Mouse (Mus musculus) megakaryocyte, embryonic 14.5 days (primary cell): Measurements from ENCODE around the gene Unk. TPM values are rescaled to one million over a fixed set of nuclear protein-coding genes. Genes with fewer than 3 reads are reported as not detected.

ENCODE experiments used
- H3K27me3 ChIP-seq: replicated peaks from 2 replicates; pipeline ENCODE3; 2012; ENCODE audit warnings: inconsistent platforms
- H3K36me3 ChIP-seq: replicated peaks from 2 replicates; pipeline ENCODE3; 2012; ENCODE audit warnings: low read length, inconsistent platforms, mixed read lengths
- H3K4me1 ChIP-seq: 2 replicates; pipeline ENCODE4 v1.6.1; 2012; ENCODE audit warnings: inconsistent platforms
- H3K4me3 ChIP-seq: replicated peaks from 2 replicates; pipeline ENCODE3; 2012; ENCODE audit warnings: moderate library complexity, mild to moderate bottlenecking, inconsistent platforms
- H3K9me3 ChIP-seq: 2 replicates; pipeline ENCODE4 v1.6.1; 2012; ENCODE audit warnings: inconsistent platforms
- FLI1 ChIP-seq: IDR thresholded peaks from 2 replicates; pipeline ENCODE4 v1.6.1; 2012; ENCODE audit warnings: low read length, inconsistent platforms, mixed read lengths
- GATA1 ChIP-seq: IDR thresholded peaks from 3 replicates; pipeline ENCODE4 v1.6.1; 2012; ENCODE audit warnings: mixed read lengths, low read length, inconsistent platforms, borderline replicate concordance
- polyA plus RNA-seq: library from polyadenylated mRNA; stranded (reverse); fragments of >175 nt; gene quantifications from 2 replicates; pipeline ENCODE4 v1.2.3, GENCODE M21; 2012; ENCODE audit warnings: low replicate concordance; ENCODE audit not compliant: insufficient read depth

The Unk gene
- polyA plus RNA-seq, 1 experiment = 18.8 TPM

GRCm38 (mm10) chr11:116000607-116001006, 29.5 kb upstream of the Unk start:
- Histone ChIP-seq H3K9me3 (peaks cover 5% of the 10 kb centered on the region), H3K4me1 (peaks cover 62% of the 10 kb centered on the region), H3K27me3 (peaks cover 13% of the 10 kb centered on the region), H3K4me3 (peak overlapping the region; percentile 53), H3K36me3 (peaks cover 3% of the 10 kb centered on the region)
- TF ChIP-seq FLI1 (no peak), GATA1 (no peak)

GRCm38 (mm10) chr11:116001725-116002124, 28.4 kb upstream of the Unk start:
- Histone ChIP-seq H3K27me3 (peaks cover 12% of the 10 kb centered on the region), H3K36me3 (peaks cover 14% of the 10 kb centered on the region), H3K4me3 (no peak overlapping the region), H3K4me1 (peaks cover 73% of the 10 kb centered on the region), H3K9me3 (peaks cover 5% of the 10 kb centered on the region)
- TF ChIP-seq FLI1 (no peak), GATA1 (no peak)

- no peak for TF ChIP-seq FLI1
- TF ChIP-seq GATA1 = no peak
- Histone ChIP-seq H3K36me3 (peaks cover 26% of the 10 kb centered on the region), H3K9me3 (peaks cover 5% of the 10 kb centered on the region), H3K4me3 (peak overlapping the region; percentile 24), H3K27me3 (peaks cover 5% of the 10 kb centered on the region), H3K4me1 (peaks cover 85% of the 10 kb centered on the region)
Measured at GRCm38 (mm10) chr11:116002894-116003293, 27.2 kb upstream of the Unk start.

GRCm38 (mm10) chr11:116004186-116004823, 25.8 kb upstream of the Unk start:
- H3K27me3 ChIP-seq = peaks cover 3% of the 10 kb centered on the region
- H3K4me1 ChIP-seq = peaks cover 93% of the 10 kb centered on the region
- TF ChIP-seq FLI1 (0 out of 2 replicates have a peak, but pooled peaks have one; percentile 24), GATA1 (peak; percentile 91; the same call in 2 of the 3 replicates)
- H3K36me3 ChIP-seq = peaks cover 40% of the 10 kb centered on the region
- peaks cover 5% of the 10 kb centered on the region for H3K9me3 ChIP-seq
- H3K4me3 ChIP-seq = peak overlapping the region; percentile 92

GRCm38 (mm10) chr11:116004840-116005700, 25.1 kb upstream of the Unk start:
- peaks cover 5% of the 10 kb centered on the region for H3K9me3 ChIP-seq
- TF ChIP-seq FLI1 (no peak), GATA1 (no peak)
- peaks cover 48% of the 10 kb centered on the region for H3K36me3 ChIP-seq
- H3K4me1 ChIP-seq = peaks cover 93% of the 10 kb centered on the region
- H3K4me3 ChIP-seq = peak overlapping the region; percentile 92
- H3K27me3 ChIP-seq = no peaks in the 10 kb centered on the region

- H3K36me3 ChIP-seq = peaks cover 56% of the 10 kb centered on the region
Measured at GRCm38 (mm10) chr11:116005701-116006419, 24.3 kb upstream of the Unk start.

GRCm38 (mm10) chr11:116007095-116007850, 22.8 kb upstream of the Unk start:
- no peaks in the 10 kb centered on the region for H3K27me3 ChIP-seq
- H3K9me3 ChIP-seq = peaks cover 5% of the 10 kb centered on the region
- no peak overlapping the region for H3K4me3 ChIP-seq
- no peak for TF ChIP-seq GATA1
- TF ChIP-seq FLI1 = no peak
- H3K4me1 ChIP-seq = peaks cover 100% of the 10 kb centered on the region
- H3K36me3 ChIP-seq = peaks cover 63% of the 10 kb centered on the region

More at GRCm38 (mm10) chr11:116005701-116006419, 24.3 kb upstream of the Unk start:
- Histone ChIP-seq H3K4me3 (peak overlapping the region; percentile 92), H3K9me3 (peaks cover 5% of the 10 kb centered on the region), H3K27me3 (no peaks in the 10 kb centered on the region), H3K4me1 (peaks cover 93% of the 10 kb centered on the region)
- TF ChIP-seq GATA1 = no peak
- TF ChIP-seq FLI1 = no peak

GRCm38 (mm10) chr11:116008411-116008810, 21.7 kb upstream of the Unk start:
- no peak overlapping the region for H3K4me3 ChIP-seq
- peaks cover 59% of the 10 kb centered on the region for H3K36me3 ChIP-seq
- TF ChIP-seq GATA1 = no peak
- peaks cover 100% of the 10 kb centered on the region for H3K4me1 ChIP-seq
- H3K9me3 ChIP-seq = no peaks in the 10 kb centered on the region
- H3K27me3 ChIP-seq = no peaks in the 10 kb centered on the region

- H3K27me3 ChIP-seq = no peaks in the 10 kb centered on the region
- peaks cover 59% of the 10 kb centered on the region for H3K36me3 ChIP-seq
- H3K9me3 ChIP-seq = no peaks in the 10 kb centered on the region
- no peak overlapping the region for H3K4me3 ChIP-seq
- TF ChIP-seq FLI1 (no peak), GATA1 (no peak)
- peaks cover 96% of the 10 kb centered on the region for H3K4me1 ChIP-seq
Measured at GRCm38 (mm10) chr11:116008832-116009375, 21.2 kb upstream of the Unk start.
